Mouse (Mus musculus): ENCODE data around the gene Nploc4. TPM values are rescaled to one million over a fixed set of nuclear protein-coding genes. Genes with fewer than 3 reads are reported as not detected.

Gene Nploc4
- polyA plus RNA-seq, 1 experiment from 2014 or later, result 52.4 TPM

GRCm38 (mm10) chr11:120338786-120339185, 98.7 kb downstream of the Nploc4 start:
- H3K4me3 ChIP-seq (ENCODE audit: low read depth, low read length), result no peak overlapping the region
- H3K9ac ChIP-seq (ENCODE audit: low read length), result no peak overlapping the region
- H3K4me1 ChIP-seq (replicated peaks; ENCODE audit: control insufficient read depth, insufficient read depth, low read length), result no peaks in the 10 kb centered on the region
- ATAC-seq (replicated peaks; ENCODE audit: low FRiP score) (no peak), DNase-seq (ENCODE audit: low spot score) (no peak)
- no peaks in the 10 kb centered on the region; the same call in 1 of the 2 replicates for H3K9me3 ChIP-seq (ENCODE audit: control insufficient read depth, low read length)
- no peak overlapping the region for H3K27ac ChIP-seq (ENCODE audit: low read depth, low read length)
- 74% methylated on average over 3 of the region's 3 CpGs for WGBS
- no peaks in the 10 kb centered on the region for H3K36me3 ChIP-seq (ENCODE audit: control insufficient read depth, insufficient read depth, low read length)
- no peak overlapping the region for H3K4me2 ChIP-seq (ENCODE audit: low read depth, low read length, severe bottlenecking)
- no peaks in the 10 kb centered on the region for H3K27me3 ChIP-seq (ENCODE audit: control insufficient read depth, insufficient read depth, low read length)

GRCm38 (mm10) chr11:120337447-120337846, 100.1 kb downstream of the Nploc4 start:
- Histone ChIP-seq H3K9ac (ENCODE audit: low read length) (no peak overlapping the region), H3K4me3 (ENCODE audit: low read depth, low read length) (no peak overlapping the region), H3K4me2 (ENCODE audit: low read depth, low read length, severe bottlenecking) (no peak overlapping the region), H3K36me3 (ENCODE audit: control insufficient read depth, insufficient read depth, low read length) (no peaks in the 10 kb centered on the region), H3K27me3 (ENCODE audit: control insufficient read depth, insufficient read depth, low read length) (no peaks in the 10 kb centered on the region), H3K27ac (ENCODE audit: low read depth, low read length) (no peak overlapping the region), H3K4me1 (replicated peaks; ENCODE audit: control insufficient read depth, insufficient read depth, low read length) (no peaks in the 10 kb centered on the region), H3K9me3 (ENCODE audit: control insufficient read depth, low read length) (no peaks in the 10 kb centered on the region; the same call in 1 of the 2 replicates)
- DNase-seq (ENCODE audit: low spot score) (no peak), ATAC-seq (replicated peaks; ENCODE audit: low FRiP score) (no peak)
- 46% methylated on average over 2 of the region's 2 CpGs for WGBS

GRCm38 (mm10) chr11:120335431-120336021, 102.0 kb downstream of the Nploc4 start:
- DNase-seq (ENCODE audit: low spot score) (no peak), ATAC-seq (replicated peaks; ENCODE audit: low FRiP score) (no peak)
- Histone ChIP-seq H3K9ac (ENCODE audit: low read length) (no peak overlapping the region), H3K27me3 (ENCODE audit: control insufficient read depth, insufficient read depth, low read length) (no peaks in the 10 kb centered on the region), H3K36me3 (ENCODE audit: control insufficient read depth, insufficient read depth, low read length) (no peaks in the 10 kb centered on the region), H3K27ac (ENCODE audit: low read depth, low read length) (no peak overlapping the region), H3K4me2 (ENCODE audit: low read depth, low read length, severe bottlenecking) (no peak overlapping the region), H3K4me1 (replicated peaks; ENCODE audit: control insufficient read depth, insufficient read depth, low read length) (no peaks in the 10 kb centered on the region), H3K9me3 (ENCODE audit: control insufficient read depth, low read length) (no peaks in the 10 kb centered on the region; the same call in 1 of the 2 replicates), H3K4me3 (ENCODE audit: low read depth, low read length) (no peak overlapping the region)
- 87% methylated on average over 6 of the region's 6 CpGs for WGBS

Small RNAs within 50 kb of the gene (microRNA-seq; reads per million reads assigned to microRNA genes)
- gene Gm23419 (ENCODE audit: insufficient number of aligned reads) (not detected), gene Mir6935 (ENCODE audit: insufficient number of aligned reads) (2.5 reads per million)

Other genes with a start within 250 kb of the Nploc4 start
- 25.2 and 30.3 TPM in 2 replicates for gene Bahcc1, start 204.8 kb downstream of the Nploc4 start, polyA plus RNA-seq (2014; fragmentation: Nextera tagmentation; extraction: Ambion mirVana)
- 2,808 and 3,088 TPM in 2 replicates for gene Actg1, start 89.2 kb downstream of the Nploc4 start, polyA plus RNA-seq (2014; fragmentation: Nextera tagmentation; extraction: Ambion mirVana)
- 1.0 TPM in 1 of 2 replicates, not detected in the other for gene Fscn2, start 76.2 kb downstream of the Nploc4 start, polyA plus RNA-seq (2014; fragmentation: Nextera tagmentation; extraction: Ambion mirVana)
- 33.8 and 39.8 TPM in 2 replicates for gene Faap100, start 58.9 kb downstream of the Nploc4 start, polyA plus RNA-seq (2014; fragmentation: Nextera tagmentation; extraction: Ambion mirVana)
- 0.19 TPM in 1 of 2 replicates, not detected in the other for gene Tspan10, start 4.9 kb upstream of the Nploc4 start, polyA plus RNA-seq (2014; fragmentation: Nextera tagmentation; extraction: Ambion mirVana)
- 0.21 and 0.59 TPM in 2 replicates for gene Pde6g, start 15.8 kb upstream of the Nploc4 start, polyA plus RNA-seq (2014; fragmentation: Nextera tagmentation; extraction: Ambion mirVana)
- 11.3 and 11.6 TPM in 2 replicates for gene Oxld1, start 20.4 kb upstream of the Nploc4 start, polyA plus RNA-seq (2014; fragmentation: Nextera tagmentation; extraction: Ambion mirVana)
- gene Ccdc137, start 20.4 kb upstream of the Nploc4 start, polyA plus RNA-seq (2014; fragmentation: Nextera tagmentation; extraction: Ambion mirVana), result 30.3 and 33.8 TPM in 2 replicates
- 50.1 and 54.2 TPM in 2 replicates for gene Arl16, start 29.9 kb upstream of the Nploc4 start, polyA plus RNA-seq (2014; fragmentation: Nextera tagmentation; extraction: Ambion mirVana)
- 152 and 160 TPM in 2 replicates for gene Mrpl12, start 46.9 kb upstream of the Nploc4 start, polyA plus RNA-seq (2014; fragmentation: Nextera tagmentation; extraction: Ambion mirVana)
- 50.9 and 57.5 TPM in 2 replicates for gene Slc25a10, start 54.1 kb upstream of the Nploc4 start, polyA plus RNA-seq (2014; fragmentation: Nextera tagmentation; extraction: Ambion mirVana)
- 0.35 TPM in 1 of 2 replicates, not detected in the other for gene Gcgr, start 93.0 kb upstream of the Nploc4 start, polyA plus RNA-seq (2014; fragmentation: Nextera tagmentation; extraction: Ambion mirVana)
- gene Mcrip1, start 112.0 kb upstream of the Nploc4 start, polyA plus RNA-seq (2014; fragmentation: Nextera tagmentation; extraction: Ambion mirVana), result 213 and 247 TPM in 2 replicates
- not detected in 2 replicates for gene Ppp1r27, start 113.4 kb upstream of the Nploc4 start, polyA plus RNA-seq (2014; fragmentation: Nextera tagmentation; extraction: Ambion mirVana)
- 439 and 476 TPM in 2 replicates for gene P4hb, start 135.5 kb upstream of the Nploc4 start, polyA plus RNA-seq (2014; fragmentation: Nextera tagmentation; extraction: Ambion mirVana)
- 621 and 667 TPM in 2 replicates for gene Arhgdia, start 143.9 kb upstream of the Nploc4 start, polyA plus RNA-seq (2014; fragmentation: Nextera tagmentation; extraction: Ambion mirVana)
- 808 and 816 TPM in 2 replicates for gene Alyref, start 160.7 kb upstream of the Nploc4 start, polyA plus RNA-seq (2014; fragmentation: Nextera tagmentation; extraction: Ambion mirVana)
- gene Anapc11, start 160.7 kb upstream of the Nploc4 start, polyA plus RNA-seq (2014; fragmentation: Nextera tagmentation; extraction: Ambion mirVana), result 200 and 217 TPM in 2 replicates
- not detected in 2 replicates for gene Npb, start 170.8 kb upstream of the Nploc4 start, polyA plus RNA-seq (2014; fragmentation: Nextera tagmentation; extraction: Ambion mirVana)
- gene Pcyt2, start 180.2 kb upstream of the Nploc4 start, polyA plus RNA-seq (2014; fragmentation: Nextera tagmentation; extraction: Ambion mirVana), result 126 and 134 TPM in 2 replicates
- gene Sirt7, start 187.5 kb upstream of the Nploc4 start, polyA plus RNA-seq (2014; fragmentation: Nextera tagmentation; extraction: Ambion mirVana), result 37.8 and 41.1 TPM in 2 replicates
- 25.5 and 26.4 TPM in 2 replicates for gene Mafg, start 195.9 kb upstream of the Nploc4 start, polyA plus RNA-seq (2014; fragmentation: Nextera tagmentation; extraction: Ambion mirVana)
- gene Pycr1, start 206.1 kb upstream of the Nploc4 start, polyA plus RNA-seq (2014; fragmentation: Nextera tagmentation; extraction: Ambion mirVana), result 33.7 and 36.9 TPM in 2 replicates
- gene Myadml2, start 210.4 kb upstream of the Nploc4 start, polyA plus RNA-seq (2014; fragmentation: Nextera tagmentation; extraction: Ambion mirVana), result 0.51 TPM in 1 of 2 replicates, not detected in the other
- 0.61 and 1.3 TPM in 2 replicates for gene Notum, start 223.5 kb upstream of the Nploc4 start, polyA plus RNA-seq (2014; fragmentation: Nextera tagmentation; extraction: Ambion mirVana)
- 129 and 133 TPM in 2 replicates for gene Aspscr1, start 235.3 kb upstream of the Nploc4 start, polyA plus RNA-seq (2014; fragmentation: Nextera tagmentation; extraction: Ambion mirVana)